Mouse (Mus musculus): Measurements from ENCODE around the gene Ccdc57. TPM values are rescaled to one million over a fixed set of nuclear protein-coding genes. Genes with fewer than 3 reads are reported as not detected.
A peak's percentile ranks its signal among the peaks of the same experiment; 100 is the strongest.
"Not testable (repeated sequence)": the region's sequence is repeated elsewhere in the genome, so short reads cannot be mapped to it uniquely, and the experiment has no call there.

The Ccdc57 gene
- total and polyA plus RNA-seq, 2 experiments from 2014 or later = 6.2 to 7.8 TPM

DNA sequence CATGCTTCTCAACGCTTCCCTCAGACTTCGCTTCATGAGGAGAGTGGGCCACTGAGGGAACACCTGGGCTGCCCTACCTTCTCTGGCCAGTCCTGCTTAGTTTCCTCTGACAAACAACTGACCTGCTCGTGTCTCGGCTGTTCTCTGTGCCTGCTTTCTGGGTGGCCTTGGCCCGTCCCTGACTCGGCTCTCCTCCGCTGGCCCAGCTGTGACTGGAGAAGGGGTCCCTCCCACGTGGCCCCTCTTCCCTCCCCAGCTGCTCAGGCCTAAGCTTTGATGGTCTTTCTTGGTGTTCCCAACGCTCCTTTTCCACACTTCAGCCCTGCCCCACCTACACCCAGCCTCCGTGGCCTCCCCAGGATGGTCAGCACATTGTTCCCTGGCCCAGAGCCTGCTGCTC is 69.9 kb downstream of the Ccdc57 start:
- H3K4me1 ChIP-seq (ENCODE audit: insufficient read depth, low read length) = no peaks in the 10 kb centered on the region
- no peak overlapping the region for H3K9ac ChIP-seq (replicated peaks; ENCODE audit: low read length, poor library complexity, severe bottlenecking)
- DNase-seq (ENCODE audit: low spot score) (no peak), ATAC-seq (ENCODE audit: low FRiP score) (no peak)
- H3K27me3 ChIP-seq (ENCODE audit: insufficient read depth, low read length) = no peaks in the 10 kb centered on the region
- no peak overlapping the region for H3K27ac ChIP-seq (ENCODE audit: low read depth, low read length)
- H3K4me2 ChIP-seq (ENCODE audit: low read depth, low read length, poor library complexity, severe bottlenecking) = no peak overlapping the region
- peaks cover 18% of the 10 kb centered on the region for H3K36me3 ChIP-seq (ENCODE audit: insufficient read depth, low read length)
- no peak overlapping the region for H3K4me3 ChIP-seq (ENCODE audit: low read depth, low read length)
- TF ChIP-seq CTCF (IDR thresholded peaks at IDR 0.05) = no peak
- WGBS = 79% methylated on average over 10 of the region's 10 CpGs
- H3K9me3 ChIP-seq (ENCODE audit: low read length) = no peaks in the 10 kb centered on the region

DNA sequence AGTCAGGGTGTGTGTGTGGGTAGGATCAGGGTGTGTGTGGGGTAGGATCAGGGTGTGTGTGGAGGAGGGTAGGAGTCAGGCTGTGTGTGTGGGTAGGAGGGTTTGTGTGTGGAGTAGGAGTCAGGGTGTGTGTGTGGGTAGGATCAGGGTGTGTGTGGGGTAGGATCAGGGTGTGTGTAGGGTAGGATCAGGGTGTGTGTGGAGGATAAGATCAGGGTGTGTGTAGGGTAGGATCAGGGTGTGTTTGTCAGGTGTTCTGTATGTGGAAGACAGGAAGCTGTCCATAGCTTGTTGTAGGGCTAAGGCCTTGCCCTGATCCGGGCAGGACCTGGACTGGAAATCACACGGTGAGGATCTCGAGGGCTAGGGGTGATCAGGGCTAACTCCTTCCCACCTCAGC is 76.7 kb downstream of the Ccdc57 start:
- not testable (repeated sequence) for H3K9ac ChIP-seq (replicated peaks; ENCODE audit: low read length, poor library complexity, severe bottlenecking); H3K4me1 ChIP-seq (ENCODE audit: insufficient read depth, low read length); ATAC-seq (ENCODE audit: low FRiP score); H3K27me3 ChIP-seq (ENCODE audit: insufficient read depth, low read length); H3K27ac ChIP-seq (ENCODE audit: low read depth, low read length); DNase-seq (ENCODE audit: low spot score); H3K9me3 ChIP-seq (ENCODE audit: low read length); H3K4me3 ChIP-seq (ENCODE audit: low read depth, low read length); H3K4me2 ChIP-seq (ENCODE audit: low read depth, low read length, poor library complexity, severe bottlenecking)
- WGBS = 92% methylated on average over 3 of the region's 3 CpGs
- H3K36me3 ChIP-seq (ENCODE audit: insufficient read depth, low read length) = peaks cover 26% of the 10 kb centered on the region

DNA sequence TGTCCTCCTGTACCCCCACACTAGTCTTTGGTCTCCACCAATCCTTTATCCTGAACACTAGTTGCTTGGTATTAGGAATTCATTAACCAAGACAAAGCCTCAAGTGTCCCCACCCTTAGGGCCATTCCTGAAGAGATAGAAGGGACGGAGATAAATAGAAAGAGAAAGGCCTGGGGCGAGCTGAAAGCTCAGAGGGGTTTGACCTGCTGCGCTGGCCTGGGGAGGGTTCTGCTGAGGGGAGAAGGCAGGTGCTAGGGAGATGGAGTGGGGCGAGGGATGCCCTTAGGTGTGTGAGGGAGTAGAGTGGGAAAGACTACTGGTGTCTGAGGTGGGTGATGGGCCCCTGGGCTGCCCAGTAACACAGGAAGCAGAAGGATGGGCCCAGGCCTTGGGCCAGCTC is 78.9 kb downstream of the Ccdc57 start:
- ATAC-seq (ENCODE audit: low FRiP score) (no peak), DNase-seq (ENCODE audit: low spot score) (no peak)
- H3K9me3 ChIP-seq (ENCODE audit: low read length) = no peaks in the 10 kb centered on the region
- H3K27me3 ChIP-seq (ENCODE audit: insufficient read depth, low read length) = no peaks in the 10 kb centered on the region
- H3K36me3 ChIP-seq (ENCODE audit: insufficient read depth, low read length) = peaks cover 26% of the 10 kb centered on the region
- TF ChIP-seq CTCF (IDR thresholded peaks at IDR 0.05) = no peak
- H3K4me3 ChIP-seq (ENCODE audit: low read depth, low read length) = no peak overlapping the region
- 75% methylated on average over 4 of the region's 4 CpGs for WGBS
- no peak overlapping the region for H3K4me2 ChIP-seq (ENCODE audit: low read depth, low read length, poor library complexity, severe bottlenecking)
- H3K27ac ChIP-seq (ENCODE audit: low read depth, low read length) = no peak overlapping the region
- no peaks in the 10 kb centered on the region for H3K4me1 ChIP-seq (ENCODE audit: insufficient read depth, low read length)
- H3K9ac ChIP-seq (replicated peaks; ENCODE audit: low read length, poor library complexity, severe bottlenecking) = no peak overlapping the region

DNA sequence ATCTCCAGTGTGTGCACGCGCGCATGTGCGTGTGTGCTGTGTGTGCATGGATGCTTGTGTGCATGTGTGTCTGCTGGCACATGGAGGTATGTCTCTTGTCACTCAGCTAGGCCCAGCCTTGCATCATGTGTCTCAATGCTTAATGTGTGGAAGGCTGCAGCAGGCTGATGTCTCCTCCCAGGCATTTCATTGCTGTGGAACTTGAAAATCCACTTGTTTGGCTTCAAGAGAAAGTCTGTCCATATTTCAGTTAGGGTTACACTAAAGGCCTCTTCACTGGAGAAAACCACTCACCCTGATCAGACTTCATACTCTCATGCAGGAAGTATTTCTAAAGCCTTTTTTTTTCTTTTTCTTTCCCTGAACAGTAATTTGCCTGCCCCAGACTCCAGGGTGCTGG is 79.5 kb downstream of the Ccdc57 start:
- Histone ChIP-seq H3K9me3 (ENCODE audit: low read length) (no peaks in the 10 kb centered on the region), H3K27me3 (ENCODE audit: insufficient read depth, low read length) (no peaks in the 10 kb centered on the region), H3K36me3 (ENCODE audit: insufficient read depth, low read length) (peaks cover 19% of the 10 kb centered on the region), H3K9ac (replicated peaks; ENCODE audit: low read length, poor library complexity, severe bottlenecking) (no peak overlapping the region), H3K27ac (ENCODE audit: low read depth, low read length) (no peak overlapping the region), H3K4me2 (ENCODE audit: low read depth, low read length, poor library complexity, severe bottlenecking) (no peak overlapping the region), H3K4me1 (ENCODE audit: insufficient read depth, low read length) (no peaks in the 10 kb centered on the region), H3K4me3 (ENCODE audit: low read depth, low read length) (no peak overlapping the region)
- WGBS = 98% methylated on average over 4 of the region's 4 CpGs
- no peak for TF ChIP-seq CTCF (IDR thresholded peaks at IDR 0.05)
- ATAC-seq (ENCODE audit: low FRiP score) (no peak), DNase-seq (ENCODE audit: low spot score) (no peak)

DNA sequence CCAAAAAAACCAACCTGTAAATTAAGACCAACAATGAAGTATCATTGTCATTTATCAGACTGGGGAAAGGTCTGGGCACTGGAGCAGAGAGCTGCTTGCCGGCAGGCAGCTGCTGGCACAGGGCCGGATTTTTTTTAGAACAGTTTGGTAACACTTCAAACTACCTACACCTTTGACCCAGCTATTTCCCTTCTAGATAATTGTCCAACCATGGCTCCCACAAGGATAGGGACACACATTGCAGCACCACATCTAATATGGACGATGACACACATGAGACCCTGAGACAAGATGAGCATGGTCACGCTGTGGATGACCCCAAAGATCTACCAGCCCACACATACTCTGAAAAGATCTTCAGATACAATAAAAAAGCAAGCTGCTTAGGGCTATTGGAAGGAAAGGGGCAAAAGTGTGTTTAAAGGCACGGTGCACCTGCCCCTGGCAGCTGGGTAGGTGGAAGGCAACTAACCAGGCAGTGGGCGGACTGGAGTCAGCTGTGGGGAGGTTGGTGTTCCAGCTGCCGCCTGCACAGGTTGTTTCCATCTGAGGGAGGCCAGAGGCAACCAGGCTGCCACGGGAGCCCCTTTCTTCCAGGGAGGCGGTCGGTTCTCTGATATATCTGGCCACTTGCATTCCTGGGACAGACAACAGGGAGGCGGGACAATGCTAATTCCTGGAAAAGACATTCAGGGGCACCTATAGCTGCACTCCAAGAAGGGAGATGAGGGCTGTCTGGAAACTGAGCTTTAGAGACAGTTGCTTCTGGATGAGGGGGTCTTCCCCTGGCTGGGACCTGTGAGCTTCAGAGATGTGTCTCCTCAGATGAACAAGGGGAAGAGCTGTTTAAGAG is 80.4 kb downstream of the Ccdc57 start:
- 69% methylated on average over 11 of the region's 11 CpGs for WGBS
- H3K27me3 ChIP-seq (ENCODE audit: insufficient read depth, low read length) = no peaks in the 10 kb centered on the region
- no peak overlapping the region for H3K27ac ChIP-seq (ENCODE audit: low read depth, low read length)
- peaks cover 14% of the 10 kb centered on the region for H3K36me3 ChIP-seq (ENCODE audit: insufficient read depth, low read length)
- H3K4me2 ChIP-seq (ENCODE audit: low read depth, low read length, poor library complexity, severe bottlenecking) = no peak overlapping the region
- TF ChIP-seq CTCF (IDR thresholded peaks at IDR 0.05) = no peak
- H3K9ac ChIP-seq (replicated peaks; ENCODE audit: low read length, poor library complexity, severe bottlenecking) = 0 out of 2 replicates have a peak overlapping the region, but pooled peaks have one; percentile 13
- no peaks in the 10 kb centered on the region for H3K4me1 ChIP-seq (ENCODE audit: insufficient read depth, low read length)
- no peak overlapping the region for H3K4me3 ChIP-seq (ENCODE audit: low read depth, low read length)
- no peaks in the 10 kb centered on the region for H3K9me3 ChIP-seq (ENCODE audit: low read length)
- ATAC-seq (ENCODE audit: low FRiP score) (no peak), DNase-seq (ENCODE audit: low spot score) (no peak)

DNA sequence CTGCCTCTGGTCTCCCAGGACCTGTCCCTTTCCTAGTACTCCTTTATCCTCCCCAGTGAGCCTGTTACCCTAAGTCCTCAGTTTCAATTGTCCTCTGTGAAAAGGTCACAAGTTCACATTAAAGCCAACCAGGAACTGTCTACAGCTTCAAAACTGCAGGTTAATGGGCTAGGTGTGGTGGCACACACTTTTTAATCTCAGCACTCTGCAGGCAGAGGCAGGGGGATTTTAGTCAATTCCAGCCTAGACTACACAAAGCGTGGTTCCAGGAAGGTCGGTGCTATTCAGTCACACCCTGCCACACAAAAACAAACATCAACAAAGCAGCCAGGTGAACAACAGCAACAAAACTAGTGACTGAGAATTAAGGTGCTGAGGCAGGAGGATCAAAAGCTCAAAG is 81.1 kb downstream of the Ccdc57 start:
- WGBS = 91% methylated on average over 2 of the region's 2 CpGs
- Histone ChIP-seq H3K36me3 (ENCODE audit: insufficient read depth, low read length) (peaks cover 11% of the 10 kb centered on the region; the same call in 1 of the 2 replicates), H3K4me3 (ENCODE audit: low read depth, low read length) (no peak overlapping the region), H3K9me3 (ENCODE audit: low read length) (no peaks in the 10 kb centered on the region), H3K9ac (replicated peaks; ENCODE audit: low read length, poor library complexity, severe bottlenecking) (no peak overlapping the region), H3K27me3 (ENCODE audit: insufficient read depth, low read length) (no peaks in the 10 kb centered on the region), H3K27ac (ENCODE audit: low read depth, low read length) (no peak overlapping the region), H3K4me1 (ENCODE audit: insufficient read depth, low read length) (no peaks in the 10 kb centered on the region), H3K4me2 (ENCODE audit: low read depth, low read length, poor library complexity, severe bottlenecking) (no peak overlapping the region)
- DNase-seq (ENCODE audit: low spot score) (no peak), ATAC-seq (ENCODE audit: low FRiP score) (no peak)
- TF ChIP-seq CTCF (IDR thresholded peaks at IDR 0.05) = no peak

All from midbrain, postnatal 0 days (tissue).